Comparison of ENCODE assay signal across 13 mouse cellular contexts in the genomic region with DNA sequence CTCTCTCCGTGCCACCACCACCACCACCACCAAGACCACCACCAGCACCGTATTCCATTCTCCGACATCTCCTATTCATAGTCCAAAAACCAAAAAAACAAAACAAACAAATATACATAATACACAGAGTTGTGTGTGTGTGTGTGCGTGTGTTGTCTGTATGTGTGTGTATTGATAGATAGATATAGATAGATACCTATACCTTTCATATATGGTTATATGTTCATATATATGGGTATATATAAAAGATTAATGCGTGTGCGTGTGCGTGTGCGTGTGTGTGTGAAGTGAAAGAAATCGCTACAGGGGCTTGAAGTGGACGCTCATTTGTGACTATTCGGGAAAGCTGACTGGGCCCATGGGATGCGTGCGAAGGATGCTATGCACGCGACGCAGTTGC. TPM values are rescaled to one million over a fixed set of nuclear protein-coding genes. Genes with fewer than 3 reads are reported as not detected.
DNase-seq lines count a peak whose midpoint lies in the region; ATAC-seq and TF ChIP-seq lines count a peak whose summit lies in the region.
"Not testable (repeated sequence)": the region's sequence is repeated elsewhere in the genome, so short reads cannot be mapped to it uniquely, and the experiment has no call there.
"Had no signal": no experiment of that assay in that cellular context is flagged by ENCODE, and none has a peak within 500 bp of the region (broad histone marks: within the 10 kb centered on the region; RNA-seq: fewer than 3 reads in every experiment).

No protein-coding gene starts in this region.

- H3K36me3 ChIP-seq in E14TG2a.4 (ENCODE audit: insufficient read depth, low read length); forebrain, embryonic 10.5 days (replicated peaks); hindbrain, embryonic 10.5 days; hindbrain, postnatal 0 days (ENCODE audit: insufficient read depth, low read length); lung, embryonic 15.5 days; midbrain, embryonic 14.5 days (ENCODE audit: control insufficient read depth, insufficient read depth, low read length); neural tube, embryonic 15.5 days: not testable (repeated sequence)

- not testable (repeated sequence) for H3K4me1 ChIP-seq in E14TG2a.4 (replicated peaks; ENCODE audit: low read depth, low read length); forebrain, embryonic 10.5 days; hindbrain, embryonic 10.5 days (replicated peaks); hindbrain, postnatal 0 days (ENCODE audit: insufficient read depth, low read length); lung, embryonic 15.5 days; midbrain, embryonic 14.5 days (ENCODE audit: control insufficient read depth, insufficient read depth, low read length); neural tube, embryonic 15.5 days

- ATAC-seq in hindbrain, postnatal 0 days; lung, embryonic 15.5 days (ENCODE audit: borderline replicate concordance, extremely low read depth, low FRiP score, low TSS enrichment); midbrain, embryonic 14.5 days (ENCODE audit: low FRiP score, low TSS enrichment); neural tube, embryonic 15.5 days (ENCODE audit: low FRiP score): not testable (repeated sequence)

- 0 out of 2 replicates have a peak overlapping the region, but pooled peaks have one; percentile 29 for H3K4me2 ChIP-seq in hindbrain, postnatal 0 days (ENCODE audit: low read depth, low read length)
- H3K4me2 ChIP-seq in lung, embryonic 15.5 days: peak overlapping the region; percentile 32; the same call in 1 of the 2 replicates
- H3K4me2 ChIP-seq in midbrain, embryonic 14.5 days (ENCODE audit: low read length): peak overlapping the region; percentile 24
- H3K4me2 ChIP-seq in neural tube, embryonic 15.5 days: peak overlapping the region; percentile 35

- not testable (repeated sequence) for H3K9me3 ChIP-seq in E14TG2a.4 (ENCODE audit: low read length); forebrain, embryonic 10.5 days; hindbrain, embryonic 10.5 days; hindbrain, postnatal 0 days (ENCODE audit: low read length); lung, embryonic 15.5 days; midbrain, embryonic 14.5 days (ENCODE audit: control insufficient read depth, low read length); neural tube, embryonic 15.5 days (replicated peaks)

- 0 out of 2 replicates have a peak overlapping the region, but pooled peaks have one; percentile 45 for H3K4me3 ChIP-seq in E14TG2a.4 (replicated peaks; ENCODE audit: low read length)
- peak overlapping the region; percentile 22; the same call in 1 of the 2 replicates for H3K4me3 ChIP-seq in forebrain, embryonic 10.5 days
- 0 out of 2 replicates have a peak overlapping the region, but pooled peaks have one; percentile 12 for H3K4me3 ChIP-seq in hindbrain, embryonic 10.5 days
- peak overlapping the region; percentile 15; the same call in 1 of the 2 replicates for H3K4me3 ChIP-seq in hindbrain, postnatal 0 days (ENCODE audit: low read length)
- H3K4me3 ChIP-seq in lung, embryonic 15.5 days; midbrain, embryonic 14.5 days (replicated peaks; ENCODE audit: low read depth, low read length); neural tube, embryonic 15.5 days (replicated peaks): not testable (repeated sequence)

- H3K9ac ChIP-seq in hindbrain, postnatal 0 days (replicated peaks; ENCODE audit: low read length); lung, embryonic 15.5 days; midbrain, embryonic 14.5 days (replicated peaks; ENCODE audit: low read length); neural tube, embryonic 15.5 days (replicated peaks): not testable (repeated sequence)

- not testable (repeated sequence) for H3K27ac ChIP-seq in forebrain, embryonic 10.5 days; hindbrain, embryonic 10.5 days; hindbrain, postnatal 0 days; lung, embryonic 15.5 days; midbrain, embryonic 14.5 days (replicated peaks; ENCODE audit: low read depth, low read length); neural tube, embryonic 15.5 days (replicated peaks)

- peaks cover 16% of the 10 kb centered on the region for H3K27me3 ChIP-seq in E14TG2a.4 (ENCODE audit: insufficient read depth, low read length)
- H3K27me3 ChIP-seq in forebrain, embryonic 10.5 days (ENCODE audit: poor library complexity, severe bottlenecking): peaks cover 49% of the 10 kb centered on the region
- peaks cover 44% of the 10 kb centered on the region for H3K27me3 ChIP-seq in hindbrain, embryonic 10.5 days (ENCODE audit: insufficient read depth, poor library complexity, severe bottlenecking)
- peaks cover 12% of the 10 kb centered on the region for H3K27me3 ChIP-seq in hindbrain, postnatal 0 days (ENCODE audit: insufficient read depth, low read length)
- H3K27me3 ChIP-seq in lung, embryonic 15.5 days: peaks cover 31% of the 10 kb centered on the region
- H3K27me3 ChIP-seq in midbrain, embryonic 14.5 days (ENCODE audit: control insufficient read depth, insufficient read depth, low read length): peaks cover 25% of the 10 kb centered on the region
- H3K27me3 ChIP-seq in neural tube, embryonic 15.5 days (replicated peaks): peaks cover 32% of the 10 kb centered on the region

- 22% methylated on average over 16 of the region's 16 CpGs for WGBS in forebrain, embryonic 10.5 days
- 22% methylated on average over 16 of the region's 16 CpGs for WGBS in hindbrain, embryonic 10.5 days
- 23% methylated on average over 11 of the region's 16 CpGs for WGBS in hindbrain, postnatal 0 days
- WGBS in lung, embryonic 15.5 days: 19% methylated on average over 16 of the region's 16 CpGs
- WGBS in midbrain, embryonic 14.5 days: 21% methylated on average over 11 of the region's 16 CpGs
- WGBS in neural tube, embryonic 15.5 days: 22% methylated on average over 16 of the region's 16 CpGs

- not testable (repeated sequence) for TF ChIP-seq CTCF in E14TG2a.4 (conservative IDR thresholded peaks at IDR 0.05; ENCODE audit: low read length); hindbrain, postnatal 0 days (IDR thresholded peaks at IDR 0.05; ENCODE audit: low read depth)

- DNase-seq in forebrain, embryonic 10.5 days (ENCODE audit: extremely low spot score, low spot score); hindbrain, embryonic 10.5 days (ENCODE audit: low spot score); hindbrain, postnatal 0 days (ENCODE audit: low spot score): not testable (repeated sequence)
- DNase-seq in forelimb bud, embryonic 11.5 days (ENCODE audit: low read depth, low spot score): peak; percentile 14
- peak; percentile 25 for DNase-seq in midbrain, embryonic 14.5 days

RNA-seq across cellular contexts. Expression of a gene that starts 6.1 kb away (rescaled TPM):
- 3.2 and 4.5 TPM in 2 replicates for polyA plus RNA-seq in forebrain, embryonic 10.5 days (2016; fragmentation: Nextera tagmentation; extraction: Ambion mirVana)
- 4.7 and 7.6 TPM in 2 replicates for polyA plus RNA-seq in hindbrain, embryonic 10.5 days (2016; fragmentation: Nextera tagmentation; extraction: Ambion mirVana)
- total RNA-seq in hindbrain, postnatal 0 days (2014; rRNA removed): 15.2 and 15.9 TPM in 2 replicates
- polyA plus RNA-seq in hindbrain, postnatal 0 days (2015; fragmentation: Nextera tagmentation; extraction: Ambion mirVana): 14.1 and 15.5 TPM in 2 replicates
- 13.2 and 15.1 TPM in 2 replicates for polyA plus RNA-seq in lung, embryonic 15.5 days (2015; fragmentation: Nextera tagmentation; extraction: Ambion mirVana)
- polyA plus RNA-seq in midbrain, embryonic 14.5 days (2014; fragmentation: Nextera tagmentation; extraction: Ambion mirVana): 2.5 and 8.3 TPM in 2 replicates
- polyA plus RNA-seq in neural tube, embryonic 15.5 days (2015; fragmentation: Nextera tagmentation; extraction: Ambion mirVana): 11.5 and 11.8 TPM in 2 replicates

RNA-seq across cellular contexts. Expression of a gene that starts 42.8 kb away (rescaled TPM):
- 2.2 and 2.8 TPM in 2 replicates for polyA plus RNA-seq in forebrain, embryonic 10.5 days (2016; fragmentation: Nextera tagmentation; extraction: Ambion mirVana)
- 5.4 and 13.0 TPM in 2 replicates for polyA plus RNA-seq in hindbrain, embryonic 10.5 days (2016; fragmentation: Nextera tagmentation; extraction: Ambion mirVana)
- 2.7 and 6.7 TPM in 2 replicates for total RNA-seq in hindbrain, postnatal 0 days (2014; rRNA removed)
- polyA plus RNA-seq in hindbrain, postnatal 0 days (2015; fragmentation: Nextera tagmentation; extraction: Ambion mirVana): 12.2 and 15.3 TPM in 2 replicates
- 7.2 and 8.3 TPM in 2 replicates for polyA plus RNA-seq in lung, embryonic 15.5 days (2015; fragmentation: Nextera tagmentation; extraction: Ambion mirVana)
- polyA plus RNA-seq in midbrain, embryonic 14.5 days (2014; fragmentation: Nextera tagmentation; extraction: Ambion mirVana): 2.7 and 4.2 TPM in 2 replicates
- 4.4 and 6.3 TPM in 2 replicates for polyA plus RNA-seq in neural tube, embryonic 15.5 days (2015; fragmentation: Nextera tagmentation; extraction: Ambion mirVana)
- total RNA-seq: neutrophil, adult 5-6 weeks had no signal

RNA-seq across cellular contexts. Expression of a gene that starts 52.2 kb away (rescaled TPM):
- 0.11 TPM in 1 of 2 replicates, not detected in the other for polyA plus RNA-seq in forebrain, embryonic 10.5 days (2016; fragmentation: Nextera tagmentation; extraction: Ambion mirVana)
- polyA plus RNA-seq in hindbrain, embryonic 10.5 days (2016; fragmentation: Nextera tagmentation; extraction: Ambion mirVana): 0.30 and 0.64 TPM in 2 replicates
- 0.58 TPM in 1 of 2 replicates, not detected in the other for total RNA-seq in hindbrain, postnatal 0 days (2014; rRNA removed)
- polyA plus RNA-seq in hindbrain, postnatal 0 days (2015; fragmentation: Nextera tagmentation; extraction: Ambion mirVana): 0.55 and 0.71 TPM in 2 replicates
- 0.42 and 0.66 TPM in 2 replicates for polyA plus RNA-seq in lung, embryonic 15.5 days (2015; fragmentation: Nextera tagmentation; extraction: Ambion mirVana)
- 1.5 TPM in 1 of 2 replicates, not detected in the other for polyA plus RNA-seq in midbrain, embryonic 14.5 days (2014; fragmentation: Nextera tagmentation; extraction: Ambion mirVana)
- polyA plus RNA-seq in neural tube, embryonic 15.5 days (2015; fragmentation: Nextera tagmentation; extraction: Ambion mirVana): 0.40 and 0.95 TPM in 2 replicates
- total RNA-seq: gastrocnemius, adult 2 months; left cerebral cortex, postnatal 10 days; megakaryocyte-erythroid progenitor cell, adult 5-6 weeks; MEL had no signal
